Mouse (Mus musculus) thymus, adult 18-20 months (tissue): ENCODE measurements around the gene Npnt.

Experiments
- DNase-seq, 2 experiments: peaks; one replicate each; pipeline ENCODE4 v3.0.0; 2022; ENCODE audit warnings: mixed read lengths in 2 of 2

Npnt gene

DNA sequence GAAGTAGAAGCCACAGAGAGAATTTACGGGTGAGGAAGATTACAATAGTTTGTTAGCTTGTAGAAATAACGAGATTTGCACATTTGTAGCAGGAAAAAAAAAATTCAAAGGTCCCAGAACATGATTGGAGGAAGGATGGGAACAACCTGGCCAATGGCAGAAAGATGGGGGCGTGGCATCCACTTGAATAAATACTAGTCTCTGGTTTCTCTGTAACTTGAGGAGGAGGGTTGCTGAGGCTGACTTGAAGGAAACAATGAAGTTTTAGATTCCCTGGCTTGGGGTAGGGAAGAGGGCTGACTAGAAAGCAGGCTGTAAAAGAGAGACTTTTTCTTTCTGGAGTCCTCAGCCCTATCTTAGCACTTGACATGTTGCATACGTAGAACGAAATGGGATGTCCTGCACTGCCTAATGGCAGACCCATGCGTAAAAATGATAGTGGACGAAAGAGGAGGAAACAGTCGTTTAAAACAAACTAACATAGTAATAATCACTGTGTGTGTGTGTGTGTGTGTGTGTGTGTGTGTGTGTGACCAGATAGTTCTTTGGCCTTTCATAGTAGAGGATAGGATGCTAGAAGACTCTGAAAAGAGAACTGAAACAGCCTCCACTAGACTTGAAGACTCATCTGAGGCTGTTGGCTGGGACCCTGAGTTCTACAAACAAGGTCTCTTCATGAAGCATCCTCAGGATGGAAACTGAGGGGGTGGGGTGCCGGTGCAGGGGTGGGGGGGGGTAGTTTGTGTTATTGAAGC, 94.5 kb downstream of the Npnt start:
- DNase-seq, result no peak

DNA sequence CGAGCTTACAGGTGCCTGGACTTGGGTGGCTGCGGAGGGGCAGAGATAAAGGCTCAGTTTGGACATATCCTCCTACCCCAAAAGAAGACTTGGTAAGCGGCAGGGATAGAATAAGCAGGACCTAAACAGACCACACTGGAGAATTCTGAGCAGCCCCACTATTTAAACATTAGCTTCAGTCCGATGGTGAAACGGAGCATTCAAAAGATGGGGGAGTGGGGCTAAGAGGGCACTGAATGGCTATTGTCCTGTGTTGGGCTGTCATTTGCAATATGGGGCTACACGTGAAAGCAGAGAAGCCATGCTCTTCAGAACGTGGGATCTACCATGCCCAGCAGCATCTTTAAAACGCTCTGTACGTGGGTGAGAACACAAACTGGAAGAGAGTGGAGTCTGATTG, 95.8 kb downstream of the Npnt start:
- DNase-seq, result no peak

DNA sequence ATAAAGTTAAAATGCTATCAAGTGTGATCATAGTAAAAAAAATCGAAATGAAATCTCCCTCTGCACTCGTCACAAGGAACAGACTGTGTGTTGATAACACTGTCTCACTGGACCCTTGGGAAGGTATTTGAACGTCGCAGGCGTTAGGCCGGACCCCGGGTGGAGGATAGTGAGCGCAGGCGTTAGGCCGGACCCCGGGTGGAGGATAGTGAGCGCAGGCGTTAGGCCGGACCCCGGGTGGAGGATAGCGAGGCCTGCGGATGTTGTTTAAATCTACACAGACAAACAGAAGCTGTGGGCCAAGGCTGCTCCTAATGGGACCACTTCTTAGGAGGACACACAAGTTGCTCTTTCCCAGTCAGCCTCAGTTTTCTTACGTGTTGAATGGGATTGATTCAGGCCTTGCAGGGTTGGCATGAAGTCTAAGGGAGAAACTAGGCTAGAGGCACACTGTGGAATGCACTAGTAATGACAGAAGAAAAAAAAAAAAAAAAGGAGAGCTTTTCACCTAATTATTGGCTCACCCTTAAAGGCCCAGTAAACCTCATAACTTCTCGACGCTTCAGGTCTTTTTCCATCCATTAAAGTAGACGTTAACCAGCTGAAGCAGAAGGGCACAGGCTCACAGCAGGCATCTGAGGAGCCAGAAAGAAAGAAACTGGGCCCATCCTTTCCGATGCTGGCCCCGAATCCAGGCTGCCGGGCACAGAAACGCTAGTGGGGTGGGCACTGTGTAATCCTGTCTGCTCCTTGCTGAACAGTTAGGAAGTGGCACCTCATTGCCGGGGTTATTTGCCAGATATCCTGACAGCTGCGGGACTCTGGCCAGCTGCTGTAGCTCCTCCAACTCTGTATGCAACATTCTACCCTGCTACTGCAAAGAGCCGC, 98.0 kb downstream of the Npnt start:
- no peak for DNase-seq

DNA sequence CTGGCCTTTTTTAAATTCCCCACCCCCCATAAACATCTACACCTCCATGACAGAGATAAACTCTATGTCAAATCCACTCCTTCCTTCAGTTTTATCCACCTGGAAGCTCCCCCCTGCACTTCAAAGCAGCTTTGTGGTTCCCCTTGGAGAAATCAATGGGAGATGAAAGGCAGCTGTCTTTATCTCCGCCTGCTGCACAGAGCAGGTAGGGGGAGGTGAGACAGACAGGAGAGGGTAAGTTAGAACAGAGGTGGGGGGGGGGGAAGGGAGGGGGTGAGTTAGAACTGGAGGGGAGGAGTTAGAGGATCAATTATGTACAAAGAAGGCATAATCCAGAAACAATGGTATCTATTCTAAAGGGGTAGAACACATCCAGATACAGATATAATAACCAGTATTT, 98.7 kb downstream of the Npnt start:
- no peak for DNase-seq

GRCm38 (mm10) chr3:132850431-132850830, 99.7 kb downstream of the Npnt start:
- no peak for DNase-seq

DNA sequence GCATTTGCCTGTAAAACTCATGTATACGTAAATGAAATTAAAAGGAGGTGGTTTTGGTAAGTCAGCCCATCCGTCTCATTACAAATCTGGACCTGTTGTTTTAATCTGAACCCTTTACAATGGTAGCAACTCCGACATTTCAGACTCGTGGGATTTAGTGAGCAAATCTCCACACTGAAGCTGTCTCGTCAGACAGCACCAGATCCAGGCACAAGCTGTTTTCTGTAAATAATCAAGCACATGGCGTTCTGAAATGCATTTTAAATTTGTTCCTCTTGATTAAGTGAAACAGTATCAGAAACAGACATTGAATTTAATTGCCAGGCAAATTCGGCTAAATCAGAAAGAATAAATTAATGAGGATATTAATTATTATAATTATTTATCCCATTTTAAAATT, 100.4 kb downstream of the Npnt start:
- DNase-seq, result no peak

DNA sequence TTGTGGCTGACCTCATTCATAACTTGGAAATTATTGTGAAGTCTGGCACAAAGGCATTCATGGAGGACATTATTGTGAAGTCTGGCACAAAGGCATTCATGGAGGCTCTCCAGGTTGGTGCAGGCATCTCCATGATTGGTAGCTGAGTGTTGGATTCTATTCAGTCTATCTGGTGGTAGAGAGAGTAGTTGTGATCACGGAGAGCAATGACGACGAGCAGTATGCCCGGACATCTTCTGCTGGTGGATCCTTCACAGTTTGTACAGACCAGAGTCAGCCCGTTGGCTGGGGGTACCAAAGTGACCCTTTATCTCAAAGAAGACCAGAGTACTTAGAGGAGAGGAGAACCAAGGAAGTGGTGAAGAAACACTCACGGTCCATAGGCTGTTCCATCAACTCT, 107.4 kb downstream of the Npnt start:
- DNase-seq, result no peak

GRCm38 (mm10) chr3:132839516-132839915, 110.6 kb downstream of the Npnt start:
- DNase-seq, result no peak

DNA sequence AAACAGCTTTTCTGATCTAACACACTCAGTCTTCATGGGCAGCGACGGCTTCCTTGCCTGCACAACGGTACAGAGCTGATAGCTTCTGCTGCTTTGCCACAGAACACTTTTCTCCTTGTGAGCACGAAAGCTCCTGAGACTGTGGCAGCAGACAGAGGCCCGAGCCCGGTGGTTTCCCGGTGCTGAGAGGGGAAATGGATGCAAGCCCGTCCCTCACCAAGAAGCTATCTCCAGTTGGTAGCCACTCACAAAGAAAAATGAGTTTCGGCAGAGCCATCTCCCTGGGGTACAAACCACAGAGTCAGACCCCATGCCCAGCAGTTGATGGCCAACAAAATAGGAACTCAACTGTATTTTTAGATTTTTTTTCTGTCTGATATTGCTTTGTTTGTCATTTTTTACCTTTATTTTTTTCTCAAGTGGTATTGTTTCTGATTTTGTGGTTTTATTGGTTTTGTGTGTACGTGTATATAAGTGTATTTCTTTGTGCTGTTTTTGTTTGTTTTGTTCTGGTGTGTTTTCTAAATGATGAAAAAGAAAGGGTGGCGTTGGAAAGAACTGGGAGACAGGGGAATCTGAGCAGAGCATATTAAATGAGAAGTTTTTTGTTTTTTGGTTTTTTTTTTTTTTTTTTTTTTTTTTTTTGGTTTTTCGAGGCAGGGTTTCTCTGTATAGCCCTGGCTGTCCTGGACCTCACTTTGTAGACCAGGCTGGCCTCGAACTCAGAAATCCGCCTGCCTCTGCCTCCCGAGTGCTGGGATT, 111.3 kb downstream of the Npnt start:
- DNase-seq, result no peak

- no peak for DNase-seq
Observed at GRCm38 (mm10) chr3:132837134-132837533, 113.0 kb downstream of the Npnt start.

GRCm38 (mm10) chr3:132835118-132835794, 114.8 kb downstream of the Npnt start:
- no peak for DNase-seq
